Mouse (Mus musculus): ENCODE results near the gene Slc7a5. TPM values are rescaled to one million over a fixed set of nuclear protein-coding genes. Genes with fewer than 3 reads are reported as not detected.

The Slc7a5 gene
- polyA plus RNA-seq, 1 experiment from 2014 or later = 39.6 TPM

GRCm38 (mm10) chr8:121889810-121890785, 17.4 kb downstream of the Slc7a5 start:
- Histone ChIP-seq H3K9me3 (replicated peaks) (no peaks in the 10 kb centered on the region), H3K4me1 (no peaks in the 10 kb centered on the region), H3K27ac (replicated peaks) (no peak overlapping the region), H3K36me3 (peaks cover 28% of the 10 kb centered on the region), H3K9ac (replicated peaks) (no peak overlapping the region), H3K27me3 (replicated peaks) (no peaks in the 10 kb centered on the region), H3K4me3 (replicated peaks) (no peak overlapping the region), H3K4me2 (no peak overlapping the region)
- WGBS = 87% methylated on average over 15 of the region's 15 CpGs
- no peak for ATAC-seq (ENCODE audit: low FRiP score)

GRCm38 (mm10) chr8:121889317-121889716, 18.2 kb downstream of the Slc7a5 start:
- no peak overlapping the region for H3K27ac ChIP-seq (replicated peaks)
- H3K9ac ChIP-seq (replicated peaks) = no peak overlapping the region
- H3K36me3 ChIP-seq = peaks cover 36% of the 10 kb centered on the region
- H3K9me3 ChIP-seq (replicated peaks) = no peaks in the 10 kb centered on the region
- no peak overlapping the region for H3K4me3 ChIP-seq (replicated peaks)
- ATAC-seq (ENCODE audit: low FRiP score) = no peak
- H3K4me1 ChIP-seq = no peaks in the 10 kb centered on the region
- 96% methylated on average over 1 of the region's 1 CpGs for WGBS
- H3K4me2 ChIP-seq = no peak overlapping the region
- no peaks in the 10 kb centered on the region for H3K27me3 ChIP-seq (replicated peaks)

DNA sequence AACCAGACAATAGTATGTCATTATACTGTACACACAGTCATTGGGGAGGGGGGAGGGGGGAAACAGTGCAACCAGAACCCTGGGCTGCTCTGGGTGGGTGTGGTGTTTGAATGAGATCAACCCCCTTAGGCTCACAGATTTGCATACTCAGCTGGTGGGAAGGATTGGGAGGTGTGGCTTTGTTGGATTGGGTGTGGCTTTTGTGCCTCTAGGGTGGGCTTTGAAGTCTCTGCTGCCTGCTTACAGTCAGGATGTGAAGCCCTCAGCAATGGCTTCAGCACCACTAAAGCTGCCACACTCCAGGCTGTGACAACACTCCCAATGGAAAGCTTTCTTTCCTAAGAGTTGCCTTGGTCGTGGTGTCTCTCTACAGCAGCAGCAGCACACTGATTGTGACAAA, 19.9 kb downstream of the Slc7a5 start:
- peaks cover 52% of the 10 kb centered on the region for H3K36me3 ChIP-seq
- H3K4me1 ChIP-seq = no peaks in the 10 kb centered on the region
- no peaks in the 10 kb centered on the region for H3K27me3 ChIP-seq (replicated peaks)
- H3K27ac ChIP-seq (replicated peaks) = no peak overlapping the region
- H3K9me3 ChIP-seq (replicated peaks) = no peaks in the 10 kb centered on the region
- 60% methylated on average over 1 of the region's 1 CpGs for WGBS
- no peak overlapping the region for H3K9ac ChIP-seq (replicated peaks)
- H3K4me3 ChIP-seq (replicated peaks) = no peak overlapping the region
- H3K4me2 ChIP-seq = no peak overlapping the region
- no peak for ATAC-seq (ENCODE audit: low FRiP score)

- ATAC-seq (ENCODE audit: low FRiP score) = no peak
- Histone ChIP-seq H3K27me3 (replicated peaks) (no peaks in the 10 kb centered on the region), H3K4me2 (no peak overlapping the region), H3K9ac (replicated peaks) (no peak overlapping the region), H3K4me3 (replicated peaks) (no peak overlapping the region), H3K4me1 (no peaks in the 10 kb centered on the region), H3K9me3 (replicated peaks) (no peaks in the 10 kb centered on the region), H3K36me3 (peaks cover 59% of the 10 kb centered on the region), H3K27ac (replicated peaks) (no peak overlapping the region)
- WGBS = 75% methylated on average over 6 of the region's 6 CpGs
These were observed 22.1 kb downstream of the Slc7a5 start for GRCm38 (mm10) chr8:121885433-121885832.

DNA sequence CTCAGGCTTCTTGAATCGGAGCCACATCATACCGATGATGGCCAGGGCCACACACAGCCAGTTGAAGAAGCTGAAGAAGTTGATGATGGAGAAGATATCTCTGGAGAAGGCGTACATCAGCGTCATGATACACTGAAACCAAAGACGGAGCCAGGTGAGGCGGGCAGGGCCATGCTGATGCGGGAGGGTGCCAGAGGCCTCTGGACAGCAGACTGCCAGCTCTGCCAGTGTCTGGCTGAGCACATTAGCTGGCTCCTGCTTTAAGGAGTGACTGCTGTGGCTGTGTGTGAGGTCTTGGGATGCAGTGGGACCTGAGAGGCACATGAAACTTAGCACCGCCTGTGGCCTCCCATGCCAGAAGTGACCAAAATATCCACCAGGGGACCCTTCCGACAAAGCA, 22.5 kb downstream of the Slc7a5 start:
- Histone ChIP-seq H3K4me2 (no peak overlapping the region), H3K36me3 (peaks cover 59% of the 10 kb centered on the region), H3K4me1 (no peaks in the 10 kb centered on the region), H3K27me3 (replicated peaks) (no peaks in the 10 kb centered on the region), H3K27ac (replicated peaks) (no peak overlapping the region), H3K9me3 (replicated peaks) (no peaks in the 10 kb centered on the region), H3K4me3 (replicated peaks) (no peak overlapping the region), H3K9ac (replicated peaks) (no peak overlapping the region)
- WGBS = 96% methylated on average over 9 of the region's 9 CpGs
- ATAC-seq (ENCODE audit: low FRiP score) = no peak

- H3K4me1 ChIP-seq = no peaks in the 10 kb centered on the region
- H3K9me3 ChIP-seq (replicated peaks) = no peaks in the 10 kb centered on the region
- peaks cover 59% of the 10 kb centered on the region for H3K36me3 ChIP-seq
- H3K27me3 ChIP-seq (replicated peaks) = no peaks in the 10 kb centered on the region
- no peak overlapping the region for H3K9ac ChIP-seq (replicated peaks)
- 86% methylated on average over 3 of the region's 3 CpGs for WGBS
- no peak overlapping the region for H3K4me2 ChIP-seq
- no peak for ATAC-seq (ENCODE audit: low FRiP score)
- H3K4me3 ChIP-seq (replicated peaks) = no peak overlapping the region
- H3K27ac ChIP-seq (replicated peaks) = no peak overlapping the region
These were observed 23.3 kb downstream of the Slc7a5 start for GRCm38 (mm10) chr8:121884181-121884580.

DNA sequence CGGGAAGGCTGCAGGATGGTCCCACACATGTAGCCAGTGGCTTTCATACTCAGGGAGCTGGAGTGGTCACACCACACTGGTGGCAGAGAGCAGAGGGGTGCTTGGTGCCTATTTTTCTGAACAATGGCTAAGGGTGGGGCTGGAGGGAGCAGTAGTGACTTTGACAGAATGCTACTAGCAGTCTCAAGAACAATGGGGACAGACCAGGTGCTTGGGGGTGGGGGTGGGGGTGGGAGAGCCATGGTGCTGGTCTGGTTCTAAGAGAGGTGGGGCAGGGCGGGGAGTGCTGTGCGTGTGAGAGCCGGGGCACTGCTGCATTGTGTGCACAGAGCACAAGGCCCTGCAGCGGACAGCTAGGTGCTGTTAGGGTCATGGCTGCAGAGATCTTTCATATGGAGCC, 25.6 kb downstream of the Slc7a5 start:
- Histone ChIP-seq H3K36me3 (peaks cover 48% of the 10 kb centered on the region), H3K4me2 (no peak overlapping the region), H3K27ac (replicated peaks) (no peak overlapping the region), H3K9me3 (replicated peaks) (no peaks in the 10 kb centered on the region), H3K4me1 (no peaks in the 10 kb centered on the region), H3K4me3 (replicated peaks) (no peak overlapping the region), H3K9ac (replicated peaks) (no peak overlapping the region), H3K27me3 (replicated peaks) (no peaks in the 10 kb centered on the region)
- WGBS = 72% methylated on average over 5 of the region's 5 CpGs
- no peak for ATAC-seq (ENCODE audit: low FRiP score)

DNA sequence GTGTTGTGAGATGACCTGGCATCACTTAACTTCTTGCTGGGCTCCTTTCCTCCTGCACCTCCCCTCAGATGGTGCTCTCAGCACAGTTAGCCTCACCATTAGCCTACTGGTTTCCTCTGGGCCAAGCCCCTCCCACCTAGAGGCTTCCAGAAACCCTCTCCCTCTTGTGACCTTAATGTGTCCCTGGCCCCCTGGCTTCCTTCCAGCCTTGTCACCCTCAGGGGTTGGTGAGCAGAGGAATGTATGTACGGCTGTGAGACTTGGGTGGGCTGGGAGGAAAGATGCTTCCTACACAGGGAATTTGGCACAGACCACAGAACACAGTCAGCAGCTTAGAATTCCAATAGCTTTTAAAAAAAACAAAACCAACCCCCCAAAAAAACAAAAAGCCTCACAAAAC, 26.7 kb downstream of the Slc7a5 start:
- H3K4me1 ChIP-seq = no peaks in the 10 kb centered on the region
- H3K27ac ChIP-seq (replicated peaks) = no peak overlapping the region
- no peaks in the 10 kb centered on the region for H3K27me3 ChIP-seq (replicated peaks)
- no peak overlapping the region for H3K4me3 ChIP-seq (replicated peaks)
- no peak overlapping the region for H3K9ac ChIP-seq (replicated peaks)
- H3K9me3 ChIP-seq (replicated peaks) = no peaks in the 10 kb centered on the region
- H3K36me3 ChIP-seq = peaks cover 38% of the 10 kb centered on the region
- whole genome bisulfite sequencing = 37% methylated on average over 1 of the region's 1 CpGs
- ATAC-seq (ENCODE audit: low FRiP score) = no peak
- H3K4me2 ChIP-seq = no peak overlapping the region

DNA sequence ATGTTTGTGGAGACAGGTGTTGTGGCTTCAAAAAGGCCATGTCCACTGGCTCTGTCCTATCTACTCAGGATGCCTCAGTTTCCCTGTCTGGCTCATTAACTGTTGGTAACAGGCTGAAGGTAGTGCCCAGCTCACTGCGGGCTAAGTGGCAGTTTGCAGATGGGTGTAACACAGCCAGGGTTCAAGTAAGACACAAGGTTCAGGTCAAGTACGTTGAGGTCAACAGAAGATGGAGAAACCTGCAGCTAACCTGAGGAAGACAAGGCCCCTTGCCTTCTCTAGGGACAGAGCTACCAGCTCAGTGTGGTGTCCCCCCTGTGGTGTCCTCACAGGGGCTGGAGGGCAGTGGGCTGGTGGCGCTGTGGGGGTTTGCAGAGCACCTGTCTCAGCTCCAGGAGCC, 27.8 kb downstream of the Slc7a5 start:
- peaks cover 27% of the 10 kb centered on the region for H3K36me3 ChIP-seq
- no peak overlapping the region for H3K9ac ChIP-seq (replicated peaks)
- no peaks in the 10 kb centered on the region for H3K9me3 ChIP-seq (replicated peaks)
- no peaks in the 10 kb centered on the region for H3K27me3 ChIP-seq (replicated peaks)
- no peak overlapping the region for H3K4me2 ChIP-seq
- WGBS = 97% methylated on average over 3 of the region's 3 CpGs
- peaks cover 4% of the 10 kb centered on the region; the same call in 1 of the 2 replicates for H3K4me1 ChIP-seq
- ATAC-seq (ENCODE audit: low FRiP score) = no peak
- no peak overlapping the region for H3K27ac ChIP-seq (replicated peaks)
- H3K4me3 ChIP-seq (replicated peaks) = no peak overlapping the region

DNA sequence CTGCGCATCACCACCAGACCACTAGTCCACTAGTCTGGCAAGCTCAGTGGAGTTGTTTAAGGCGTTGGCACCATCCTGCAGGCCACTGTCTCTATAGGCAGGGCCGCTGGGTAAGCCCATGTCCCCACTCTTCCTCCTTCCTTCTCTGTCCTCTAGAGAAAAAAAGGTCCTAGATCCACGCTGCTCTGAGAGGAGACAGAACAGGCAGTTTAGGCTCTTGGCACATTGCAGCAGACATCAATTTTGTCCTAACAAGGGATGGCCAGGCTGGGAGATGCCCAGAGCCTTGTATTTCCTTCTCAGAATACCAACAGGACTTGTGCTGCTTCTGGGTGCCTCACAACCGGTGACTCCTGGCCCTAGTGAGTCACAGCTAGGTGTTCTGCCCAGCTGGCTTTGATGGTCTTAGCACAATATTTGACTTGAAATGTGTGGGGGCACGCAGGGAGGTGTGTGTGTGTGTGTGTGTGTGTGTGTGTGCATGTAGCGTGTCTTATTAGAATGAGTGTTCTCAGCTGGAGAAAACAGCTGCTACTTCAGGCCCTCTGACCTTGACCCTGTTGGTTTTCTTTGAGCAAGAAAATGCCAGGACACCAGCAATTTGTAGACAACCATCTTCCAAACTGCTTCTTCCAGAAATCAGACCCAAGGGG, 29.5 kb downstream of the Slc7a5 start:
- no peak overlapping the region for H3K9ac ChIP-seq (replicated peaks)
- H3K9me3 ChIP-seq (replicated peaks) = no peaks in the 10 kb centered on the region
- no peak overlapping the region for H3K27ac ChIP-seq (replicated peaks)
- no peaks in the 10 kb centered on the region for H3K27me3 ChIP-seq (replicated peaks)
- no peak for ATAC-seq (ENCODE audit: low FRiP score)
- WGBS = 83% methylated on average over 7 of the region's 7 CpGs
- no peak overlapping the region for H3K4me3 ChIP-seq (replicated peaks)
- peaks cover 11% of the 10 kb centered on the region for H3K4me1 ChIP-seq
- H3K4me2 ChIP-seq = no peak overlapping the region
- H3K36me3 ChIP-seq = peaks cover 11% of the 10 kb centered on the region

GRCm38 (mm10) chr8:121877212-121877611, 30.3 kb downstream of the Slc7a5 start:
- no peak overlapping the region for H3K4me3 ChIP-seq (replicated peaks)
- H3K9me3 ChIP-seq (replicated peaks) = no peaks in the 10 kb centered on the region
- no peak overlapping the region for H3K27ac ChIP-seq (replicated peaks)
- WGBS = 75% methylated on average over 5 of the region's 5 CpGs
- no peaks in the 10 kb centered on the region for H3K27me3 ChIP-seq (replicated peaks)
- H3K4me2 ChIP-seq = no peak overlapping the region
- H3K36me3 ChIP-seq = peaks cover 4% of the 10 kb centered on the region
- no peak overlapping the region for H3K9ac ChIP-seq (replicated peaks)
- ATAC-seq (ENCODE audit: low FRiP score) = no peak
- H3K4me1 ChIP-seq = peaks cover 16% of the 10 kb centered on the region

- H3K4me2 ChIP-seq = no peak overlapping the region
- ATAC-seq (ENCODE audit: low FRiP score) = no peak
- H3K4me1 ChIP-seq = peaks cover 21% of the 10 kb centered on the region
- peak overlapping the region; percentile 41; the same call in 1 of the 2 replicates for H3K27ac ChIP-seq (replicated peaks)
- no peaks in the 10 kb centered on the region for H3K36me3 ChIP-seq
- no peak overlapping the region for H3K4me3 ChIP-seq (replicated peaks)
- H3K9ac ChIP-seq (replicated peaks) = no peak overlapping the region
- no peaks in the 10 kb centered on the region for H3K27me3 ChIP-seq (replicated peaks)
- H3K9me3 ChIP-seq (replicated peaks) = no peaks in the 10 kb centered on the region
- 86% methylated on average over 9 of the region's 9 CpGs for WGBS
These were observed 32.0 kb downstream of the Slc7a5 start for GRCm38 (mm10) chr8:121875517-121875916.
